Mouse (Mus musculus): ENCODE results near the gene Fv1.
A peak's percentile ranks its signal among the peaks of the same experiment; 100 is the strongest.
"Not testable (repeated sequence)": the region's sequence is repeated elsewhere in the genome, so short reads cannot be mapped to it uniquely, and the experiment has no call there.

Gene Fv1

GRCm38 (mm10) chr4:147868450-147869031 is at the start of gene Fv1, which contains the start of gene Miip:
Fv1 (plus strand) TSS chr4:147868979.
Miip (minus strand) TSS chr4:147868816.
- DNase-seq (ENCODE audit: low spot score in 2 of 2): peak; percentile 96 to 99

GRCm38 (mm10) chr4:147819659-147820058 is 49.1 kb upstream of the Fv1 start:
- DNase-seq (ENCODE audit: low spot score in 2 of 2): not testable (repeated sequence)

- DNase-seq (ENCODE audit: low spot score in 2 of 2): not testable (repeated sequence)
Observed at GRCm38 (mm10) chr4:147821414-147821813, 47.4 kb upstream of the Fv1 start.

- DNase-seq (ENCODE audit: low spot score in 2 of 2): no peak
Observed at GRCm38 (mm10) chr4:147824389-147824788, 44.4 kb upstream of the Fv1 start.

- DNase-seq (ENCODE audit: low spot score in 2 of 2): not testable (repeated sequence)
Observed at GRCm38 (mm10) chr4:147839282-147839681, 29.5 kb upstream of the Fv1 start.

- no peak for DNase-seq (ENCODE audit: low spot score in 2 of 2)
Observed at GRCm38 (mm10) chr4:147842871-147843270, 25.9 kb upstream of the Fv1 start.

- DNase-seq (ENCODE audit: low spot score in 2 of 2): peak; percentile 74 to 87
Observed at GRCm38 (mm10) chr4:147847614-147848583, 20.9 kb upstream of the Fv1 start, which contains the start of gene Zfp933. Zfp933 (minus strand) TSS chr4:147848366.

GRCm38 (mm10) chr4:147848584-147848991 is 20.2 kb upstream of the Fv1 start:
- DNase-seq (ENCODE audit: low spot score in 2 of 2): no peak

GRCm38 (mm10) chr4:147850776-147851175 is 18.0 kb upstream of the Fv1 start:
- DNase-seq (ENCODE audit: low spot score in 2 of 2): peak in 1 of 2 experiments; percentile 23

GRCm38 (mm10) chr4:147862051-147862450 is 6.7 kb upstream of the Fv1 start:
- DNase-seq (ENCODE audit: low spot score in 2 of 2): no peak

- no peak for DNase-seq (ENCODE audit: low spot score in 2 of 2)
Observed at GRCm38 (mm10) chr4:147865651-147866050, 3.1 kb upstream of the Fv1 start.

- no peak for DNase-seq (ENCODE audit: low spot score in 2 of 2)
Observed at GRCm38 (mm10) chr4:147866056-147866455, 2.7 kb upstream of the Fv1 start.

GRCm38 (mm10) chr4:147866793-147867192 is 2.0 kb upstream of the Fv1 start:
- not testable (repeated sequence) for DNase-seq (ENCODE audit: low spot score in 2 of 2)

- DNase-seq (ENCODE audit: low spot score in 2 of 2): no peak
Observed at GRCm38 (mm10) chr4:147867563-147868449, 973 bp upstream of the Fv1 start.

GRCm38 (mm10) chr4:147869238-147869637 is 459 bp downstream of the Fv1 start:
- DNase-seq (ENCODE audit: low spot score in 2 of 2): no peak

GRCm38 (mm10) chr4:147875852-147876575 is 7.2 kb downstream of the Fv1 start:
- no peak for DNase-seq (ENCODE audit: low spot score in 2 of 2)

- DNase-seq (ENCODE audit: low spot score in 2 of 2): no peak
Observed at GRCm38 (mm10) chr4:147878537-147878936, 9.8 kb downstream of the Fv1 start.

- no peak for DNase-seq (ENCODE audit: low spot score in 2 of 2)
Observed at GRCm38 (mm10) chr4:147879456-147879855, 10.7 kb downstream of the Fv1 start.

- DNase-seq (ENCODE audit: low spot score in 2 of 2): no peak
Observed at GRCm38 (mm10) chr4:147879865-147880264, 11.1 kb downstream of the Fv1 start.

- DNase-seq (ENCODE audit: low spot score in 2 of 2): no peak
Observed at GRCm38 (mm10) chr4:147881792-147882191, 13.0 kb downstream of the Fv1 start.

GRCm38 (mm10) chr4:147883041-147883440 is 14.3 kb downstream of the Fv1 start:
- DNase-seq (ENCODE audit: low spot score in 2 of 2): no peak

Data from right cerebral cortex, postnatal 10 days (tissue).